Mouse (Mus musculus) bone marrow, adult 2 months (tissue): ENCODE measurements around the gene Clp1.

ENCODE experiments used
- CTCF ChIP-seq: fragments of 200-500 bp; IDR thresholded peaks from 2 replicates; pipeline ENCODE4 v1.5.1; 2011; ENCODE audit warnings: low read length, control low read depth; ENCODE audit not compliant: control insufficient read depth, insufficient read depth
- POLR2A ChIP-seq: fragments of 200-500 bp; IDR thresholded peaks from 2 replicates; pipeline ENCODE4 v1.6.1; 2011; ENCODE audit warnings: low read depth, mild to moderate bottlenecking, control low read depth, low read length, borderline replicate concordance; ENCODE audit not compliant: control insufficient read depth

DNA sequence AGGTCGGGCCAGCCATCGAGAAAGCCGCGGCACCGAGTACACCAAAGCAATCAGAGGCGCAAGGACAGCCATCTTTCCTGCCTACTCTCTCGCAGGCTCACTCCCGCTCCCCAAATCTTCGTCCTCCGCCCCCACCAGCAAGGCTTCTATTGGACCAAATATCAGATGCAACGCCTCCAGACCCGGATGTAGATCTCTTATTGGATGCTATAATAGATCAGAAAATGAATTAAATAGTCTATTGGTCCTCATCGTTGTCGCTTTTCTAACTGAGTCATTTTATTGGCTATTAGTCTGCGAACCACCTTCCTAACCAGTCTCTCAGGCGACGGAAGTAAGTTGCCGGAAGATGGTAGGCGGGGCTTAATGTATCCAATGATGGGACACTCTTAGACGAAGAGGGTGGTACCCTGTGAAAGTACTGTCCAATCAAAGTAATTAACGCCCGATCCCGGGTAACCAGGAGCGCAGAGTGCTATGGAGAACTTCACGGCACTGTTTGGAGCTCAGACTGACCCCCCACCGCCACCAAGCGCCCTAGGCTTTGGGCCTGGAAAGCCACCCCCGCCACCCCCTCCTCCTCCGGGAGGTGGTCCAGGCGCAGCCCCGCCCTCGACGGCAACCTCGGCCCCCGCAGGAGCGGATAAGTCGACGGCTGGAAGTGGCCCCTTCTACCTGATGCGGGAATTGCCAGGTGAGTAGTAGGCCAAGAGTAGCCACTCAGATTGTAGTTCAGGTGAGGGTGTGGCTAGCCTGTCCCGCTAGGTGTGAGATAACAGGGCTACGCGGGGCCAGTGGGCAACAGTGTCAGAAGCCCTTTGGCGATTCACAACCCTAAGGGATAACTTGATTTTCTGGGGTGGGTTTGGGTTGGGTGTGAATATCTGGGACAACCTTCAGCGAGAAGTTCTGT is 48.9 kb downstream of the Clp1 start, which contains the start of the genes Gm28635 and Med19:
- TF ChIP-seq CTCF (no peak), POLR2A (peak; percentile 44; the same call in 1 of the 2 replicates)
